Mouse (Mus musculus) adrenal gland, postnatal 36 days (tissue): ENCODE measurements around the gene Rbm28. TPM values are rescaled to one million over a fixed set of nuclear protein-coding genes. Genes with fewer than 3 reads are reported as not detected.
"Not testable (repeated sequence)": the region's sequence is repeated elsewhere in the genome, so short reads cannot be mapped to it uniquely, and the experiment has no call there.

Experiments
- DNase-seq, 2 experiments: peaks; one replicate each; pipeline ENCODE4 v3.0.0; 2021; ENCODE audit warnings: mixed read lengths in 1 of 2
- total RNA-seq, 2 experiments: library from RNA; stranded (reverse); gene quantifications; 2 replicates each; pipeline ENCODE4 v1.2.3; 2021

Gene Rbm28
- total RNA-seq, 2 experiments from 2014 or later: 28.4 to 29.7 TPM

DNA sequence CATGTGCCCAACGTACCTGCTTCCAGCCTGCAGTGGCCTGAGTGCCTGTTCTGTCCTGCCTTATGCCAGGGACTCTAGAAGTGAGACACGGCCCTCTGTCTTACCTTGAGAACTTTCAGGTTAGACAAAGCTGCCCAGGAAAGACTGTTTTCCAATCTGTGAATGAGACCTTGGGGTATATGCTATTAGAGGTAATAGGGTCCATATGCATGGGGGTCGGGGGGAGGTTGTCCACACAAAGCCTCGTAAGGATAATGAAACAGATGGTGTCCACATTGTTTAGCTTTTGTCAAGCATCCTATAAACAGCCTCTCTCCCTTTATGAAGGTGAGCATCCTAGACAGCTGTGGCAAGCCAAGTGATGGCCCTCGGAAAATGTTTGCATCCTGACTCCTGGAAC, 30.3 kb upstream of the Rbm28 start:
- no peak for DNase-seq

DNA sequence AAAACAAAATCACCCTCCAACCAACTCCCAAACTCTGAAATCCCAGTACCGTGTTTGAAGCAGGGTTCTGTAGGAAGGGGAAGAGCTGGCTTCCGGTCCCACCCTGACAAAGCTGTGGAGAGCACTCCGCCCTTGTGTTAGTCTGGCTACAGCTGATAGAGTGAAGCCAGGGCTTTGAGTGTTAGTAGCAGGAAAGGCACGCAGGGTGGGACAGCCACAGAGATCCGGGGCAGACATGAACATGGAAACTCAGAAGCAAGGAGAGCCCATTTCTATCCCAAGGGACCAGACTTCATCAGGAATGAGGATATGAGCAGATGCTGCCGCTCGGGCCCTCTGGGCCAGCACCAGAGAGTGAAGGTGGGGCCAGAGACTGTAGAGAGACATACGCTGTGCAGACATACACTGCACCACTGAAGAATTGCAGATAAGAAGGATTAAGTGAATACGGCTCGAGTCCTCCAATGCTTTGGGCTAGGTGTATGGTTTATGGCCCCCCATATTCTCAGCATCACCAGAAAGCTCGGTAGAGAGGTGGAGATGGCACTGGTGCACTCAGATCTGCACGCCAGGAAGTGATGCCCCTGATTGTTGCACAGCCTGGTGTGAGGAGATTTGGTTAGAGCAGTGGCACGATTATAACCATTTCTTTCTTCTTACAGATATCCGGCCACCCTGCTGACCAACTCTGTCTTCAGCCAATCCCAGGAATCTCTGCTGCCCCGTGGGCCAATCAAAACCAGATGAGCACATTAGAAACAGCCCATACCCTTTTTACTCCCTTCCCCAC, 29.4 kb upstream of the Rbm28 start:
- no peak for DNase-seq

DNA sequence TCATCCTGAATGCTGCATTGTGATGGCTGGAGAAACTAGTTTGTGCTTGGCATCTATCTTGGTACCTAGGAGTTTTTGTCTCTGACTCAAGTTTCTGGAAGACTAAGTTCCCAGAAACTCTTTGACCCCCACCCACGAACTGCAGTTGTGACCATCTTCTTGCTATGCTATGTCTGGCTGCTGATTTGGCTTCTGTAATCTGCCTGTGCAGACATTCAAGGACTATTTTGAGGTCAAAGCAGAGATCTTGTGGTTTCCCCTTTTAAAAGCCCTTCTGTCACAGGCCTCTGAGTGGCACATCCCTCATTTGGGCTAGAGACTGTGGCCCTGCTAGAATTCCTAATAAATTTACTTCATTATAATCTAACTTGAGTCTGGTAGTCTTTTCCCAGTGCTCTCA, 23.1 kb upstream of the Rbm28 start:
- no peak for DNase-seq

- no peak for DNase-seq
These were observed 15.0 kb upstream of the Rbm28 start for GRCm38 (mm10) chr6:29179843-29180242.

DNA sequence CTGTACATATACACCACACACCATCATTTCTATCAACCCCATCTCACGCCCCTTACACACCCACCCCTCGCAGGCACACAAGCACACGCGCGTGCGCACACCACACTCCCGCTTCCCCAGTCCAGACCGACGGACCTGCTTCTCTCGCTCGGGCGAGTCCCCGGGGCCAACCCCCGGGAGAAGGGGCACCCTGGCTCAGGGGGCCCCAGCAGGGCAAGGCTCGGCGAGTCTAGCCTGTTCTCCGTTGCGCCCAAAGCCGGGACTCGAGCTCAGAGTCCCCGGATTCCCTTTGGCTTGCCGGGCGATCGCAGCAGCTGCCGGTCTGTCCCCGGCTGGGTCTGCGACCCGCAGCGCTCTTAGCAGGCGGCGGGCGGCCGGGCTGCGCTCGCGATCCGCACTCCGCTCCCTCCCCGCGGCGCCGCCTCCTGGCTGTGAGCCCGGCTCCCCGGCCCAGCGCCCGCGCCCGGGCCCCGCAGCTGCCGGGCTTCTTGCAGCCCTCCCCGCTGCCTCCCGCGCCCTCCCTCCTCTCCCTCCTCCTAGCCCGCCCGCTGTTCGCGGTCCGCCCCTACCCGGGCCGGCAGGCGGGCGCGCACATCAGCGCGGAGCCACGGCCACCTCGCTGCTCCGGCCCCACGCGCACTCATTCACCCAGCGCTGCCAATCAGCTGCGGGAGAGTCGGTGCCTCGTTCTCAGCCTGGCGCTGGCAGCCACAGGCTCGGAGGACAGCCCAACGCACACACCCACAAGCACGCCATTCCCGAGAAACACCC, 14.3 kb upstream of the Rbm28 start, which contains the start of gene Prrt4:
Prrt4 (minus strand) TSS at position 697 of the 771 bp plus-strand sequence.
- peak; percentile 73 to 78 for DNase-seq

DNA sequence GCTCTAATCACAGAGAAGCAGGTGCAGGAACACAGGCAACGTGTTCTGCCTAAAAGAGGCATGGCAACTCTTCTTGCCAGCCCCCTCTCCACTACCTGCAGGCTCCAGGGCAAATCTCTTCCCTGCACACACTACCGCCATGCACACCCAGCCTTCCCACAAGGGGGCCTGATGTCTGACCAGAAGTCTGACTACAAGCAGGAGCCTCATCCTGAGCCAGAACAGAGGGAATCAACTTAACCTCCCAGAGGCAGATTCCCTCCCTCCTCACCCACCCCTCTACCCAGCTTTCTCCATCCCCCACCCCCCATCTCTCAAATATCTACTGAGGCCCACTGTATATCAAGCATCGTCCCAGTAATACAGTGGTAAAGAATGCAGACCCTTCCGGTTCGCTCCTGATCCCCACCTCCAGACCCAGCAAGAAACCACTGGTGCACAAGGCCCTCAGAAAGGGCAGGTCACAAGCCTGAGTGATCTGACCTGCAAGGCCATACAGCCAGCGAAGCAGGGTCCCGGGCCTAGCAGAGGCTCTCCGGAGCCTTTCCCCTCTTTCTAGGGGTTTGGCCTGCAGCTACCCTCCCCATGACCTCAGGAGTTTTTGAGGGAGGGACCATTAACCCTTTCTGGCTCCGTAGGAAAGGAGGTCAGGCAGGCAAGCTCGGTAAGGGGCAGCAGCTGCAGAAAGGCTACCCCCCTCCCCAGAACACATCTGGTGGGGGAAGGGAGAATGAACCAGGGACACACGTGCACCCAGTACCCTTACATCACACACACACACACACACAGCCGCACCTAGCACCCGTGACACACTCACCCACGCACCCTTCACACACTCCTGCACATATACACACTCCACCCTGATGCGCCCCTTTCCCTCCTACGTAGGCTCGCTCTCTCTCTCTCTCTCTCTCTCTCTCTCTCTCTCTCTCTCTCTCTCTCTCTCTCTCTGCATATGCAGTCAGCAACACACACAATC, 13.4 kb upstream of the Rbm28 start:
- DNase-seq: no peak

DNA sequence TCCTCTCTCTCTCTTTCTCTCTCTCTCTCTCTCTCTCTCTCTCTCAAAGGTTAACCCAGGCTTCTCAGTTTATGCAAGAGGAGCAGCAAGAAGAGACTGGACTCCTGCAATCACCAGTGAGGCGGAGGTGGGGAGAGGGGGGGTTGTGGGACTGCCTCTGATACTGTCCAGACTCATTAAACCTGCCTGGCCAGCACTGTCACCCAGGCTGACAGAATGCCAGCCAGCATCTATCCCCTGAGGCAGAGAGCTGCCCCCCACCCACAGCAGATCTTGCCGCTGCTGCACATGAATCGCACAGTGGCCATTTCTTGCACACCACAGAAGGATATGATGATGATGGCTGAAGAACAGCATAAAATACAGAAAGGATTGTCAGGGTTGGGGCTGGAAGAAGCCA, 10.3 kb upstream of the Rbm28 start:
- DNase-seq: no peak

GRCm38 (mm10) chr6:29174368-29174767, 9.6 kb upstream of the Rbm28 start:
- no peak for DNase-seq

- DNase-seq: peak; percentile 84 to 87
These were observed 6.2 kb upstream of the Rbm28 start for GRCm38 (mm10) chr6:29170952-29171388.

DNA sequence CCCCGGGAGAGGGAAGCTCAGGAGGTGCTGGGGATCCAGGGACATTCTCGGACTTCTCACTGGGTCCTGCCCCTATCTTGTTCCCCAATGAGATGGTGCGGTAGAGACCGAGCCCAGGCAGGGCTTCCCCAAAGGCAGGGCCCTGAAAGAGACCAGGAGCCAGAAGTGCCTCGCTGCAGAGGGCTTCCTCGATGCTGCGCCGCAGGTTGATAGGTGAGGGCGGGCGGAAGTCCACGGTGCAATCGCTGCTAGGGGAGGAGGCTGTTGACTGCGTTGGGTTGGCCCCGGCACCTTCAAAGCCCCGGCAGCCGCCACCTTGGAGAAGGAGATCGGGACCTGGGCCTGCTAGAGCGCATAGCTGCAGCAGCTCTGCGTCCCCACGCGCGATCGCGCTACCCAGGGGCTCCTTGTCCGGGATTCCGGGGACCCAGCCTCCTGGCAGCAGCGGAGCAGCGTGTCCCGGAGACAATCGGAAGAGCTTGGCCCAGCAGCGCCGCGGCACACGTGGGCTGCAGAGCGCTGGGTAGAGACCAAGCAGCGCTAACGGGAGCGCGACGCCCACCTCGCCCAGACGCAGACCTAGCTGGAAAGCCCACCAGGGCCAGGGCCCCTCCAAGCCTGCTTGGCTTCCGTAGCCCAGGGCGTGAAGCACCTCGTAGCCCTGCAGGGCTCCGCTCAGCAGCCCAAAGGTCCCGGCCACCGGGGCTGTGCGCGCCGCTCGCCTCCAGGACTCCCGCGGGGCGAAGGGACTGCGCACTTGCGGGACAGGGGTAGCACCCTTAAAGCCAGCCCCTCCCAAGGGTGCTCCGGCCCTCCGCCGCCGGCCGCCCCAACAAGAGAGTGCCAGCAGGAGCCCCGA, 5.5 kb upstream of the Rbm28 start:
- peak; percentile 5 to 27 for DNase-seq

- no peak for DNase-seq
These were observed 4.9 kb upstream of the Rbm28 start for GRCm38 (mm10) chr6:29169675-29170062.

DNA sequence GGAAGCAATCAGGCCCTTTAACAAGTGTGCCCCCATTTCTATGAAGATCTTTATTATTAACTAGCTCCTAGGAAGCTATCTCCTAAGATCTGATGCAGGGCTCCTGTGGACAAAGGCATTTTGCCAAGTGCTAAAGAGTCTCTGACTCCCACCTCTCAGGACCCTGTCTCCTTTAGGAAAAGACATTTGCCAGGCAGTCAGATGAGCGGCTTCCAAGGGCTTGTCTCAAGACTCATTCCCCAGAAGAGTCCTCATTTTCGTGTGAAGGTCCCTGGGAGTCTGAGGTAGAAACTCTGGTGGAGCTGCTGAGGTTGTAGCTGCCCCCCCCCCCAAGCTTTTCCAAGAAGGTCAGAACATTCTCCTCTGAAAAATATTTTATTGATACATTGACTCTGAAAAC, 4.1 kb upstream of the Rbm28 start:
- DNase-seq: no peak

DNA sequence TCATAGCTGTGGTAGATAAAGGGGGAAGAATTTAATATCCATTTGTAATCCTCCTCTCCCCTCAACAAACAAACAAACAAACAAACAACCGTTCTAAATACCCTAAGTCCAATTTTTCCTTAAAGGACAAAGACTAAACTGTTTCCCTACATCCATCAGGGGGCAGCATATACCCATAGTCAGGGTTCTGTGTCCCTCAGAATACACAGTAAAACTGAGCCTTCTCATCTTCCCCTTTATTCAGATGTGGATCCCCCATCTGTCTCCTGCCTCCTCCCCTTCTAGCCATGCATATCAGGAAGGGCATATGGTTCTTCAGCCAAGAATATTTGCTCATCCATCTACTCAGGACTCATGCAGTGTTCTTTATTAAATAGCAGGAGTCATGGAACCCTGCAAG, 1.4 kb upstream of the Rbm28 start:
- peak; percentile 28 to 65 for DNase-seq

- DNase-seq: not testable (repeated sequence)
These were observed 3.5 kb downstream of the Rbm28 start for GRCm38 (mm10) chr6:29161291-29161690.

- no peak for DNase-seq
These were observed 4.0 kb downstream of the Rbm28 start for GRCm38 (mm10) chr6:29160786-29161185.

- no peak for DNase-seq
These were observed 8.5 kb downstream of the Rbm28 start for GRCm38 (mm10) chr6:29156326-29156725.

DNA sequence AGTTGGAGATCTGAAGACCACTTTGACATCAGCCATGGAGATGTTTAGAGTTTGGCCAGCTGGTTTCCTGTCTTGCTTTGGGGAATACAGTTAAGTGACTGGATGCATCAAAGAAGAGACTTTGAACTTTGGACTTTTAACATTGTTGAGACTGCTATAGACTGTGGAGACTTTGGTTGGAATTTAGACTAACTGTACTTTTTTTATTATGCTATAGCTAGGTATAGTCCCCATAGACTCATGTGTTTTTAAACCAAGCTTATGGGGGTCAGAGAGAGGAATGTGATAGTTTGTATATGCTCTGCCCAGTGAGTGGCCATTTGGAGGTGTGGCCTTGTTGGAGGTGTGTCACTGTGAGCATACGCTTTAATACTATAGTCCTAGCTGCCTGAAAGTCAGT, 14.8 kb downstream of the Rbm28 start:
- no peak for DNase-seq

DNA sequence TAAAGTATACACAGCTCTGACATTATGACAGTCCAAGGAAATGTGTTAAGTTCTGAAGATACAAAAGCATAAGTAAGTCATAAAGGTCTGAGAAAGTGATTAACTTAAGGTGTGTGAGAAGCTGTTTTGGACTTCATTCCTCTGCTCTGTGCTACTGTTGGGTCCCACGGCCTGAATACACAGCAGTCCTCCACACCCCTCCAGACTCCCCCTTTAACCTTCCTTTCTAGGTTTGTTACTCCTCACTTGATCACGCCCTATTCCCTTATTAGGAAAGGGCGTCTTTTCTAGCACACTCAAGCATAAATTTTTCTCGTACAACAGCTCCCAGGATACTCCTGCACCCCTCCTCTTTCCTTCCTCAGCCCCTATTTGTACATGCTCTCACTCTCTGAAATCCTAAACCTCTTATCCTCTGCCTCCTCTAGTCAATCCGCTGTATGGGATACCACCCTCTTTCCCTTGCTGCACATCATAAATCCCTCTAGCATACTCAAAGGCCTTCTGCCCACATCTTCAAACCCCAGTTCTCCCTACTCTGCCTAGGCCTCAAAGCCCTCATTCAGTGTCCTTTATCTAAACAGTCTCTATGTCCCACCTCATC, 17.3 kb downstream of the Rbm28 start:
- no peak for DNase-seq

DNA sequence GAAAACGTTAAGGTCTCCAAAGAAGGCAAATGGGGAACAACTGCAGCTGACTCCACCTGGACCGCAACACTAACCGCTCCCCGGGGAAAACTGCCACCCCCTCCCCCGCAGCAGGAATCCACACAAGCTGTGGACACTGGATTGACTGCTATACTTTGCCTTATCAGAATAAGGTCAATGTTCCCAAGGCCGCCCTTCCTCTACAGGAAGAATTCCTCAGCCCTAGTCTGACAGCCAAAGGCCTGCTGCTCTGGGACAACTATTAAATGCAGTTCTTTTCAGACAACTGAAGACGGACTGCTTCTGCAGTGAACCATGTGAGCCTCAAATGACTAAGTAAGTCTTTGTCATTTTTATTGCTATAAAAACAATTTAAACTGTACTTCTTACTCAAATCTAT, 18.2 kb downstream of the Rbm28 start:
- DNase-seq: peak; percentile 30 to 52

- no peak for DNase-seq
These were observed 19.1 kb downstream of the Rbm28 start for GRCm38 (mm10) chr6:29145456-29146307.
